Mouse (Mus musculus) hindbrain, embryonic 16.5 days (tissue): ENCODE results near the gene Capns1. TPM values are rescaled to one million over a fixed set of nuclear protein-coding genes. Genes with fewer than 3 reads are reported as not detected.
A peak's percentile ranks its signal among the peaks of the same experiment; 100 is the strongest.
"Not testable (repeated sequence)": the region's sequence is repeated elsewhere in the genome, so short reads cannot be mapped to it uniquely, and the experiment has no call there.

Source experiments
- ATAC-seq: fragments of 200-750 bp; cut with Nextera tagmentation; 2 replicates; pipeline ENCODE4 v1.8.0; 2017; ENCODE audit warnings: moderate TSS enrichment, moderate library complexity
- H3K27ac ChIP-seq: fragments of 300-500 bp; sonication (generic); 2 replicates; pipeline ENCODE4 v1.5.1; 2014; ENCODE audit warnings: low read depth, mild to moderate bottlenecking, control low read depth, low read length, moderate library complexity
- H3K27me3 ChIP-seq: fragments of 300-500 bp; sonication (generic); replicated peaks from 2 replicates; pipeline ENCODE4 v1.6.1; 2014; ENCODE audit warnings: low read length; ENCODE audit not compliant: control insufficient read depth, insufficient read depth
- H3K36me3 ChIP-seq: fragments of 300-500 bp; sonication (generic); 2 replicates; pipeline ENCODE4 v1.6.1; 2014; ENCODE audit warnings: mild to moderate bottlenecking, low read length, moderate library complexity, mixed read lengths; ENCODE audit not compliant: control insufficient read depth, insufficient read depth
- H3K4me1 ChIP-seq: fragments of 300-500 bp; sonication (generic); 2 replicates; pipeline ENCODE4 v1.6.1; 2014; ENCODE audit warnings: low read depth, low read length; ENCODE audit not compliant: control insufficient read depth, insufficient read depth
- H3K4me2 ChIP-seq: fragments of 300-500 bp; sonication (generic); 2 replicates; pipeline ENCODE4 v1.6.1; 2014; ENCODE audit warnings: mild to moderate bottlenecking, low read length, control low read depth, moderate library complexity
- H3K4me3 ChIP-seq: fragments of 300-500 bp; sonication (generic); 2 replicates; pipeline ENCODE4 v1.5.1; 2014; ENCODE audit warnings: mild to moderate bottlenecking, low read length, control low read depth, moderate library complexity
- H3K9ac ChIP-seq: fragments of 300-500 bp; sonication (generic); 2 replicates; pipeline ENCODE4 v1.6.1; 2014; ENCODE audit warnings: low read depth, mild to moderate bottlenecking, control low read depth, low read length, moderate library complexity
- H3K9me3 ChIP-seq: fragments of 300-500 bp; sonication (generic); 2 replicates; pipeline ENCODE4 v1.6.1; 2014; ENCODE audit warnings: mild to moderate bottlenecking, low read length, moderate library complexity; ENCODE audit not compliant: control insufficient read depth
- WGBS: fragments of 180-500 bp; shearing (Covaris S2); extraction: QIAGEN DNeasy Blood & Tissue Kit; methylation state at CpG from one replicate; pipeline ENCODE4 v1.1.7; 2014; 5-methylcytosine and 5-hydroxymethylcytosine counted together
- polyA plus RNA-seq: library from polyadenylated mRNA; unstranded; fragments of >200 nt; fragmentation: Nextera tagmentation; extraction: Ambion mirVana; gene quantifications from 2 replicates; pipeline ENCODE4 v1.2.1, GENCODE M21; 2015

The Capns1 gene
- 86.0 and 94.7 TPM in 2 replicates for polyA plus RNA-seq

- Histone ChIP-seq H3K27ac (no peak within 1 kb of the TSS), H3K4me2 (peak within 1 kb of the TSS; percentile 42), H3K27me3 (no peaks in the 10 kb centered on the region), H3K36me3 (no peaks in the 10 kb centered on the region), H3K9ac (peak within 1 kb of the TSS; percentile 17), H3K4me1 (peaks cover 11% of the 10 kb centered on the region), H3K9me3 (no peaks in the 10 kb centered on the region), H3K4me3 (peak within 1 kb of the TSS; percentile 25)
- no peak for ATAC-seq
- 3% methylated on average over 8 of the region's 8 CpGs for WGBS
These were observed at the start of gene Capns1 for GRCm38 (mm10) chr7:30198481-30198971. TSS of gene Capns1 (minus strand) at chr7:30198811.

GRCm38 (mm10) chr7:30237374-30237773 is 38.8 kb upstream of the Capns1 start:
- not testable (repeated sequence) for H3K27ac ChIP-seq, H3K27me3 ChIP-seq, ATAC-seq, H3K4me3 ChIP-seq, H3K4me2 ChIP-seq, H3K9me3 ChIP-seq, H3K9ac ChIP-seq
- 89% methylated on average over 3 of the region's 3 CpGs for WGBS
- H3K36me3 ChIP-seq: peaks cover 17% of the 10 kb centered on the region; the same call in 1 of the 2 replicates
- peaks cover 11% of the 10 kb centered on the region for H3K4me1 ChIP-seq

GRCm38 (mm10) chr7:30235625-30236024 is 37.0 kb upstream of the Capns1 start, which contains the start of gene Ovol3:
TSS of gene Ovol3 (minus strand) at chr7:30235725.
- no peak within 1 kb of the TSS for H3K4me2 ChIP-seq
- no peaks in the 10 kb centered on the region for H3K27me3 ChIP-seq
- H3K4me3 ChIP-seq: no peak within 1 kb of the TSS
- no peak for ATAC-seq
- peaks cover 17% of the 10 kb centered on the region; the same call in 1 of the 2 replicates for H3K36me3 ChIP-seq
- no peak within 1 kb of the TSS for H3K9ac ChIP-seq
- WGBS: 73% methylated on average over 4 of the region's 4 CpGs
- H3K9me3 ChIP-seq: no peaks in the 10 kb centered on the region
- peaks cover 16% of the 10 kb centered on the region for H3K4me1 ChIP-seq
- no peak within 1 kb of the TSS for H3K27ac ChIP-seq

- no peak overlapping the region for H3K9ac ChIP-seq
- WGBS: 92% methylated on average over 8 of the region's 8 CpGs
- no peak overlapping the region for H3K4me2 ChIP-seq
- H3K36me3 ChIP-seq: peaks cover 17% of the 10 kb centered on the region; the same call in 1 of the 2 replicates
- no peaks in the 10 kb centered on the region for H3K27me3 ChIP-seq
- peaks cover 18% of the 10 kb centered on the region for H3K4me1 ChIP-seq
- H3K4me3 ChIP-seq: no peak overlapping the region
- ATAC-seq: no peak
- no peaks in the 10 kb centered on the region for H3K9me3 ChIP-seq
- no peak overlapping the region for H3K27ac ChIP-seq
These were observed 36.5 kb upstream of the Capns1 start for GRCm38 (mm10) chr7:30235091-30235490.

GRCm38 (mm10) chr7:30234276-30234858 is 35.8 kb upstream of the Capns1 start:
- ATAC-seq: no peak
- peaks cover 17% of the 10 kb centered on the region; the same call in 1 of the 2 replicates for H3K36me3 ChIP-seq
- no peak overlapping the region for H3K4me3 ChIP-seq
- H3K9ac ChIP-seq: no peak overlapping the region
- peaks cover 18% of the 10 kb centered on the region for H3K4me1 ChIP-seq
- no peak overlapping the region for H3K4me2 ChIP-seq
- H3K27me3 ChIP-seq: no peaks in the 10 kb centered on the region
- no peak overlapping the region for H3K27ac ChIP-seq
- WGBS: 94% methylated on average over 15 of the region's 15 CpGs
- no peaks in the 10 kb centered on the region for H3K9me3 ChIP-seq

- WGBS: 90% methylated on average over 20 of the region's 20 CpGs
- Histone ChIP-seq H3K9ac (no peak overlapping the region), H3K4me2 (no peak overlapping the region), H3K36me3 (peaks cover 17% of the 10 kb centered on the region; the same call in 1 of the 2 replicates), H3K27me3 (no peaks in the 10 kb centered on the region), H3K4me1 (peaks cover 18% of the 10 kb centered on the region), H3K27ac (no peak overlapping the region), H3K4me3 (no peak overlapping the region), H3K9me3 (no peaks in the 10 kb centered on the region)
- no peak for ATAC-seq
These were observed 34.8 kb upstream of the Capns1 start for GRCm38 (mm10) chr7:30233387-30233786.

GRCm38 (mm10) chr7:30232631-30233148 is 34.1 kb upstream of the Capns1 start:
- Histone ChIP-seq H3K4me1 (peaks cover 18% of the 10 kb centered on the region), H3K4me2 (peak overlapping the region; percentile 78), H3K9ac (peak overlapping the region; percentile 73), H3K9me3 (no peaks in the 10 kb centered on the region), H3K27ac (peak overlapping the region; percentile 98), H3K4me3 (peak overlapping the region; percentile 74), H3K36me3 (peaks cover 23% of the 10 kb centered on the region), H3K27me3 (no peaks in the 10 kb centered on the region)
- WGBS: 4% methylated on average over 24 of the region's 24 CpGs
- peak; percentile 10; the same call in 1 of the 2 replicates for ATAC-seq

GRCm38 (mm10) chr7:30231669-30232454 is 33.3 kb upstream of the Capns1 start, which contains the start of the genes Polr2i and Tbcb:
TSS of gene Polr2i (plus strand) at chr7:30231948.
TSS of gene Tbcb (minus strand) at chr7:30232272.
- peak within 1 kb of the TSS; percentile 78 for H3K4me2 ChIP-seq
- no peaks in the 10 kb centered on the region for H3K9me3 ChIP-seq
- H3K27me3 ChIP-seq: no peaks in the 10 kb centered on the region
- H3K4me1 ChIP-seq: peaks cover 18% of the 10 kb centered on the region
- H3K27ac ChIP-seq: peak within 1 kb of the TSS; percentile 98
- H3K9ac ChIP-seq: peak within 1 kb of the TSS; percentile 73
- peak within 1 kb of the TSS; percentile 74 for H3K4me3 ChIP-seq
- peak; percentile 96 for ATAC-seq
- under 1% methylated on average over 67 of the region's 67 CpGs for WGBS
- H3K36me3 ChIP-seq: peaks cover 27% of the 10 kb centered on the region

GRCm38 (mm10) chr7:30231328-30231668 is 32.7 kb upstream of the Capns1 start:
- Histone ChIP-seq H3K4me3 (peak overlapping the region; percentile 74), H3K27me3 (no peaks in the 10 kb centered on the region), H3K4me2 (peak overlapping the region; percentile 70), H3K36me3 (peaks cover 30% of the 10 kb centered on the region), H3K4me1 (peaks cover 18% of the 10 kb centered on the region), H3K27ac (peak overlapping the region; percentile 98), H3K9me3 (no peaks in the 10 kb centered on the region), H3K9ac (peak overlapping the region; percentile 73)
- under 1% methylated on average over 15 of the region's 16 CpGs for WGBS
- peak; percentile 50; the same call in 1 of the 2 replicates for ATAC-seq
